Mouse (Mus musculus) midbrain, embryonic 11.5 days (tissue): ENCODE measurements around the gene Slc35f2. TPM values are rescaled to one million over a fixed set of nuclear protein-coding genes. Genes with fewer than 3 reads are reported as not detected.

ENCODE experiments used
- ATAC-seq: fragments of 200-750 bp; cut with Nextera tagmentation; 2 replicates; pipeline ENCODE4 v1.8.0; 2017; ENCODE audit warnings: moderate TSS enrichment, moderate library complexity; ENCODE audit not compliant: low FRiP score
- DNase-seq: peaks from one replicate; pipeline ENCODE4 v3.0.0; 2015; ENCODE audit warnings: low spot score; ENCODE audit errors: missing footprints
- H3K27ac ChIP-seq: fragments of 300-500 bp; sonication (generic); 2 replicates; pipeline ENCODE4 v1.5.1; 2014; ENCODE audit warnings: low read depth, low read length
- H3K27me3 ChIP-seq: fragments of 300-500 bp; sonication (generic); 2 replicates; pipeline ENCODE4 v1.6.1; 2014; ENCODE audit warnings: mild to moderate bottlenecking, low read length, moderate library complexity, mixed read lengths; ENCODE audit not compliant: control insufficient read depth, insufficient read depth
- H3K36me3 ChIP-seq: fragments of 300-500 bp; sonication (generic); 2 replicates; pipeline ENCODE4 v1.6.1; 2014; ENCODE audit warnings: mild to moderate bottlenecking, low read length, moderate library complexity, mixed read lengths; ENCODE audit not compliant: control insufficient read depth, insufficient read depth
- H3K4me1 ChIP-seq: fragments of 300-500 bp; sonication (generic); 2 replicates; pipeline ENCODE4 v1.6.1; 2014; ENCODE audit warnings: low read length; ENCODE audit not compliant: control insufficient read depth, insufficient read depth
- H3K4me2 ChIP-seq: fragments of 300-500 bp; sonication (generic); 2 replicates; pipeline ENCODE4 v1.6.1; 2014; ENCODE audit warnings: mild to moderate bottlenecking, moderate library complexity
- H3K4me3 ChIP-seq: fragments of 300-500 bp; sonication (generic); 2 replicates; pipeline ENCODE4 v1.5.1; 2014; ENCODE audit warnings: low read depth, low read length
- H3K9ac ChIP-seq: fragments of 300-500 bp; sonication (generic); 2 replicates; pipeline ENCODE4 v1.6.1; 2014; ENCODE audit warnings: low read length
- H3K9me3 ChIP-seq: fragments of 300-500 bp; sonication (generic); 2 replicates; pipeline ENCODE4 v1.6.1; 2016; ENCODE audit warnings: low read length; ENCODE audit not compliant: control insufficient read depth
- WGBS: fragments of 180-500 bp; shearing (Covaris S2); extraction: QIAGEN DNeasy Blood & Tissue Kit; methylation state at CpG from one replicate; pipeline ENCODE4 v1.1.7; 2014; 5-methylcytosine and 5-hydroxymethylcytosine counted together
- polyA plus RNA-seq: library from polyadenylated mRNA; unstranded; fragments of >200 nt; fragmentation: Nextera tagmentation; extraction: Ambion mirVana; gene quantifications from 2 replicates; pipeline ENCODE4 v1.2.1, GENCODE M21; 2014

The Slc35f2 gene
- polyA plus RNA-seq, 1 experiment from 2014 or later = 2.3 TPM

GRCm38 (mm10) chr9:53772121-53772561, 803 bp downstream of the Slc35f2 start:
- ATAC-seq (peak; percentile 27; the same call in 1 of the 2 replicates), DNase-seq (peak; percentile 86)
- Histone ChIP-seq H3K9me3 (no peaks in the 10 kb centered on the region; the same call in 1 of the 2 replicates), H3K4me2 (peak overlapping the region; percentile 81), H3K4me1 (peaks cover 8% of the 10 kb centered on the region; the same call in 1 of the 2 replicates), H3K27me3 (peaks cover 21% of the 10 kb centered on the region), H3K4me3 (peak overlapping the region; percentile 59), H3K36me3 (no peaks in the 10 kb centered on the region), H3K9ac (peak overlapping the region; percentile 53), H3K27ac (no peak overlapping the region)
- WGBS = 3% methylated on average over 17 of the region's 17 CpGs

- Histone ChIP-seq H3K36me3 (no peaks in the 10 kb centered on the region), H3K4me3 (no peak overlapping the region), H3K4me2 (no peak overlapping the region), H3K4me1 (peaks cover 8% of the 10 kb centered on the region; the same call in 1 of the 2 replicates), H3K27ac (no peak overlapping the region), H3K9me3 (no peaks in the 10 kb centered on the region), H3K9ac (no peak overlapping the region), H3K27me3 (peaks cover 19% of the 10 kb centered on the region)
- DNase-seq = no peak
- ATAC-seq = no peak
- WGBS = 87% methylated on average over 2 of the region's 2 CpGs
Measured at GRCm38 (mm10) chr9:53775511-53775910, 4.2 kb downstream of the Slc35f2 start.

- Histone ChIP-seq H3K9ac (no peak overlapping the region), H3K27me3 (no peaks in the 10 kb centered on the region), H3K4me1 (no peaks in the 10 kb centered on the region), H3K4me2 (no peak overlapping the region), H3K4me3 (no peak overlapping the region), H3K36me3 (no peaks in the 10 kb centered on the region), H3K27ac (no peak overlapping the region), H3K9me3 (no peaks in the 10 kb centered on the region)
- WGBS = 87% methylated on average over 16 of the region's 16 CpGs
- ATAC-seq (no peak), DNase-seq (no peak)
Measured at GRCm38 (mm10) chr9:53786561-53787407, 15.4 kb downstream of the Slc35f2 start.

GRCm38 (mm10) chr9:53793830-53794330, 22.5 kb downstream of the Slc35f2 start:
- no peaks in the 10 kb centered on the region for H3K4me1 ChIP-seq
- WGBS = 79% methylated on average over 1 of the region's 1 CpGs
- DNase-seq (no peak), ATAC-seq (no peak)
- H3K27ac ChIP-seq = no peak overlapping the region
- H3K4me3 ChIP-seq = no peak overlapping the region
- H3K4me2 ChIP-seq = no peak overlapping the region
- H3K27me3 ChIP-seq = no peaks in the 10 kb centered on the region
- no peak overlapping the region for H3K9ac ChIP-seq
- H3K36me3 ChIP-seq = no peaks in the 10 kb centered on the region
- H3K9me3 ChIP-seq = no peaks in the 10 kb centered on the region

- Histone ChIP-seq H3K9ac (no peak overlapping the region), H3K4me3 (no peak overlapping the region), H3K27me3 (no peaks in the 10 kb centered on the region), H3K4me1 (no peaks in the 10 kb centered on the region), H3K27ac (no peak overlapping the region), H3K9me3 (no peaks in the 10 kb centered on the region), H3K36me3 (no peaks in the 10 kb centered on the region), H3K4me2 (no peak overlapping the region)
- ATAC-seq = no peak
- 72% methylated on average over 9 of the region's 9 CpGs for WGBS
- no peak for DNase-seq
Measured at GRCm38 (mm10) chr9:53794490-53794889, 23.2 kb downstream of the Slc35f2 start.

- no peak for ATAC-seq
- Histone ChIP-seq H3K9ac (no peak overlapping the region), H3K27me3 (no peaks in the 10 kb centered on the region), H3K9me3 (no peaks in the 10 kb centered on the region), H3K4me3 (no peak overlapping the region), H3K36me3 (no peaks in the 10 kb centered on the region), H3K27ac (no peak overlapping the region), H3K4me2 (no peak overlapping the region), H3K4me1 (no peaks in the 10 kb centered on the region)
- no peak for DNase-seq
Measured at GRCm38 (mm10) chr9:53795351-53795750, 24.0 kb downstream of the Slc35f2 start.

- DNase-seq (no peak), ATAC-seq (no peak)
- Histone ChIP-seq H3K4me3 (no peak overlapping the region), H3K4me2 (no peak overlapping the region), H3K9ac (no peak overlapping the region), H3K27ac (no peak overlapping the region), H3K27me3 (no peaks in the 10 kb centered on the region), H3K9me3 (no peaks in the 10 kb centered on the region), H3K4me1 (no peaks in the 10 kb centered on the region), H3K36me3 (no peaks in the 10 kb centered on the region)
- 89% methylated on average over 3 of the region's 3 CpGs for WGBS
Measured at GRCm38 (mm10) chr9:53796386-53796785, 25.0 kb downstream of the Slc35f2 start.

GRCm38 (mm10) chr9:53797141-53797540, 25.8 kb downstream of the Slc35f2 start:
- H3K4me2 ChIP-seq = no peak overlapping the region
- no peaks in the 10 kb centered on the region for H3K9me3 ChIP-seq
- no peak for ATAC-seq
- H3K4me1 ChIP-seq = no peaks in the 10 kb centered on the region
- no peaks in the 10 kb centered on the region for H3K36me3 ChIP-seq
- no peak overlapping the region for H3K9ac ChIP-seq
- WGBS = 81% methylated on average over 2 of the region's 2 CpGs
- H3K27ac ChIP-seq = no peak overlapping the region
- no peak overlapping the region for H3K4me3 ChIP-seq
- H3K27me3 ChIP-seq = no peaks in the 10 kb centered on the region
- DNase-seq = no peak

GRCm38 (mm10) chr9:53802921-53803320, 31.6 kb downstream of the Slc35f2 start:
- Histone ChIP-seq H3K36me3 (no peaks in the 10 kb centered on the region), H3K27me3 (no peaks in the 10 kb centered on the region), H3K4me3 (no peak overlapping the region), H3K9me3 (no peaks in the 10 kb centered on the region), H3K9ac (no peak overlapping the region), H3K4me1 (no peaks in the 10 kb centered on the region), H3K4me2 (no peak overlapping the region), H3K27ac (no peak overlapping the region)
- DNase-seq (no peak), ATAC-seq (no peak)
- 97% methylated on average over 7 of the region's 7 CpGs for WGBS
